Mouse (Mus musculus) CD8-positive naive resting alpha-beta T cell, adult 2 months (primary cell): ENCODE results near the gene Ccin.

Experiments used
- DNase-seq, 2 experiments: peaks; one replicate each; pipeline ENCODE4 v3.0.0; 2022; ENCODE audit warnings: low read depth in 2 of 2, low spot score in 2 of 2

Gene Ccin

DNA sequence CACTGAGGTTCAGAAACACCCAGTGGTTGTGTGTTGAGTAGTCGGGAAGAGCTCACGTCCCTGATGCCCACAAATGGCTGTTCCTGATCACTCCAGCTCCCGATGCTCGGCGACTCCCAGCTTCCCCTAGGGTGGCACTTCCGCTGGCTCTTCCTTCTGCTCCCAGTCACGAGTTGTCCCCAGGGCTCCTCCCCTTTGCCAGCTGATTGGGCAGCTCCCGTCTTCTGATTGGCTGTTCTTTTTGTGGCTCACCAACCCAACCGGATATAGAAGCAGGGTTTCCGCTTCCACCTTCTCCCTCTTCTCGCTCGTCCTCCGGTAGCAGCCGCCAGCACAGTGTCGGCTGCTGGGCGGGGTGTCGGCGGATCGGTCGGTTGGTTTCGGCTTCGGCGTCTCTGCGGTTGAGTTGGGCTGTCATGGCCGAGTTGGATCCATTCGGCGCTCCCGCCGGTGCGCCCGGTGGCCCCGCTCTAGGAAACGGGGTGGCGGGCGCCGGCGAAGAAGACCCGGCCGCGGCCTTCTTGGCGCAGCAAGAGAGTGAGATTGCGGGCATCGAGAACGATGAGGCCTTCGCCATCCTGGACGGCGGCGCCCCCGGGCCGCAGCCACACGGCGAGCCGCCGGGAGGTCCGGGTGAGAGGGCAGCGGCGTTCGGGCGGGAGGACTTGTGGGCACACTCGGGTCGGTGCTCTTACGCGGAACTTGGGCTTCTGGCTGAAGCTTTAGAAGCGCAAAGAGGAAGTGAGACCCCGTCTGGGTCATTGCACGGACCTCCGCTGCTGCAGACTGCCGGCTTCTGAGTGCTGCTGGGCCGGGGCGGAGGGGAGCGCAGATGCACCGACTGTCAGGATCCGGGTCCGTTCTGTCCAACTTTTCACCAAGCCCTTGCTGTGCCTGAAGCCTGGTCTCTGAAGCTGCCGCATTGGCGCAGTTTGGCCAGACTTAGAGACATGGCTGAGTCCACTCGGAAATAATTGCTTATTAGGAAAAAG lies 29.4 kb downstream of the Ccin start:
- DNase-seq = peak; percentile 80 to 84

DNA sequence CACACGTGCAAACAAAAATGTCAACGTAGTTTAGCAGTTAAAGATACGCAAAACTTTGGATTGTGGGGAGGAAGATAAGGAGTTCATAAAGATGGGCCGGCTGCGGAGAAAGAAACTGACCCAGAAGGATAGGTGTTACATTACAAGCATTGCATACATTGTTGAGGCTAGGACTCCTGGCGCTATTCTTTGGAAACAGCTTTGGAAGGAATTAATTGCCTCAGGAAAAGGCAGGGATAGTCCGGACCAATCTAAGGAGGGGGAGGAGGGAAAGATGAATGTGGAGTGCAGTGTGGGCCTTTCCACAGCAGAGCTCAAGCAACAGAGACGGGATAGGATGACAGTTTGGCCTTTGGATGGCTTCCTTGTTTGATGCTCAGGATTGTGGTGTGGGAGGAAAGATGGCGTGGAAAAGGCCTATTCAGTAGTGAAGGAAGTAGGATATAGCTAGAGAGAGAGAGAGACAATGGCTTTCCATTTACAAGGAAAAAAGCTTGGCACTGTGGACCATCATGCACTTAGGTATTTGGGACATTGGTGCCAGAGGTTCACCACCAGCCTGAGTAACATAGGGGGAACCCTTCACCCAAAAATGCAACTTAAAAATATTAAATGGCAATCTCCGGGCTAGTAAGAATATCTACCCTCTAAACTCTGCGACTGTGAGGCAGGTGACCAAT lies 30.2 kb downstream of the Ccin start:
- no peak for DNase-seq

DNA sequence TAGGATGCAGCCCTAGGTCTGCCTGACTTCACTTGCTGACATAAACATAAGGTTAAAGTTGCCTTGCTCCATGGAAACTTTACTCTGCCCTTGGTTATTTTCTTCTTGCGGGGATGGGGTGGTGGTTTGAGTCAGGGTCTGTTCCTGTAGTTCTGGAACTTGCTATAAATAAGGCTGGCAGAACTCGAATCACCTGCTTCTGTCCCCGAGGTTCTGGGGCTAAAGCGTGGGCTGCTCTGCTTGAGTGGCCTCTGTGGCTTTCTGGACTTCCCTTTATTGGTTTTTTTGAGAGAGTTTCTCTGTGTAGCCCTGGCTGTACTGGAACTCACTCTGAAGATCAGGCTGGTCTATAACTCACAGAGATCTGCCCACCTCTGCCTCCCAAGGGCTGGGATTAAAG lies 32.8 kb downstream of the Ccin start:
- no peak for DNase-seq

DNA sequence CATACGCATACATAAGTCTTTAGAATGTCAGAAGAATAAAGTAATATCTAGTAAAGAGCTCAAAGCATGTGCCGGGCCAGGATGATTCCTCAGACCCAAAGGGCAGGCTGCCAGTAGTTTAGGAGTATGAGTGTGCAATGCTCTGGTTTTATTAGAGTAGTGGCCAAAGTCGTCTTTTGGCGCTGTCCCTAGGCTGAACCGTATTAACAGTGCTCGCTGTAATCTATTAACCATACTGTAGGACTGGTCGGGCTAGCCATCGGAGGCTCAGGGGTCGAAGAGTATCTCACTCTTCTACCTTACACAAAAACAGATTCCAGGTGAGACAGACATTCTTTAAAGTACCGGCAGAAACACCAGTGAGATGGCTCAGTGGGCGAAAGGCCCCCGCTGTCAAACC lies 33.5 kb downstream of the Ccin start:
- no peak for DNase-seq

DNA sequence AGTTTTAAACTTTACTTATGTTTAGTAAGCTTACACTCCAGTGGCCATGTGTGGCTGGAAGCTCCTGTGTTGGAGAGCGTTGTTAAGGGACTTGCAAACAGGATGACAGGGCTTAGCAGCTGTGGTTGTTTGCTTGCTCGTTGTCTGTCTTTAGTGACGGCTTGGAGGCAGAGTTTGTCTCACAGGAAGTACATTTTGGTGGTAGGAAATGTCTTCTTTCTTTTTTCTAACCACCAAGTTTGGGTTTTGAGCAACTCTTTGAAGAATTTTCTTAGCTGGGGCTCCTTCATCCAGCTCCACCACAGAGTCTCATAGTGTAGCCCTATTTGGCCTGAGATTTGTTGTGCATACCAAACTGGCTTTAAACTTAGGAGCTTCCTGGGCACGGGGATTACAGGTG lies 39.0 kb downstream of the Ccin start:
- peak; percentile 68 to 69 for DNase-seq

DNA sequence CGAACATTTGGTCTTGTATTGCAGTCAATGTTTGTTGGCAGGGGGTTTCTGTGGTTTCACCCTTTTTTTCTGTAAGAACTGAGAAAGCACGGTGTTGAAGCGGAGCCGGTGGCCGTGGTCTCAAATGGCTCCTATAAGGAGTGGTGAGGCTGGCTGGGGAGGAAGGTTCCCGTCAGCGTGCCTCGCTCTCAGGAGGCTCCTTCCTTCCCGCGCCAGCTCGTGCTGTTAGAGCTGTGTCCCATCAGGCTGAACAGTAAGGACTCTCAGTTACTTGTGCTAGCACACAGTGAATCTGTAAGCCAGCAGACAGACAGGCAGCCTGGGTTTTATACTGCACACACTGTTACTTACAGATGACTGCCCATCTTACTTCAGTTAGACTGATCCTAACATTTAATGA lies 39.5 kb downstream of the Ccin start:
- no peak for DNase-seq

DNA sequence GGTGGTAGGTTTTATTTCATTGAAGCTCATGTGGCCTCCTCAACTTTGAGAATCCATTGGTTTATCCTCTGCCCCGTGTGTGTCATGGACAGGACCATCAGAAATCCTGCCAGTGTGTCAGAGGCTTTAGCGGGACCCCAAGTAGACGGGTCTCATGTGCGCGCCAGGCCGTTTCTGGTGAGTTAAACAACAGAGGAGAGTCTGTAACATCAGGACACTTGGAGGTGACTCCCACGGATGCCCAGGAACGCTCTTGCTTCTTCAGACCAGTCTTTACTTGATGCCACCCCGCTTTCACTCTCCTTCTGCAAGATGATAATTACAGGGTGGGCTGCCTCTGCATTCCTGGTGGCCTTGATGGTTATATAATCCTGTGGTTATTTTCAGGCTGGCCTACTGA lies 40.4 kb downstream of the Ccin start:
- no peak for DNase-seq

DNA sequence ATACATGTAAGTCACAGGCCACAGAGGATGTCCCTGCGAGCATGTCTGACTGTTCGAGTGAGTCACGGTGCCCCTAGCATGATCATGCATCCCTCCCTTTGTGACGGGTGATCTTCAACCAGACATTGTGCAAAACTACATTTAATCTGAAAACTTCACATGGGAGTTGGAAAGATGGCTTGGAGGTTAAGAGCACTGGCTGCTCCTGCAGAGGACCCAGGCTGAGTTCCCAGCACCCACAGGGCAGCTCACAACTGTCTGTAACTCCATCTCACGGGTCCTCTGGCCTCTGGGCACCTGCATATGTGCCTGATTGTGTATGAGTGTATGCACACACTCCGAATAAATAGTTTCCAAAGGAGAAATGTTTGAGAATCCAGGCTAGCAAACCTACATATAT lies 41.0 kb downstream of the Ccin start:
- no peak for DNase-seq

DNA sequence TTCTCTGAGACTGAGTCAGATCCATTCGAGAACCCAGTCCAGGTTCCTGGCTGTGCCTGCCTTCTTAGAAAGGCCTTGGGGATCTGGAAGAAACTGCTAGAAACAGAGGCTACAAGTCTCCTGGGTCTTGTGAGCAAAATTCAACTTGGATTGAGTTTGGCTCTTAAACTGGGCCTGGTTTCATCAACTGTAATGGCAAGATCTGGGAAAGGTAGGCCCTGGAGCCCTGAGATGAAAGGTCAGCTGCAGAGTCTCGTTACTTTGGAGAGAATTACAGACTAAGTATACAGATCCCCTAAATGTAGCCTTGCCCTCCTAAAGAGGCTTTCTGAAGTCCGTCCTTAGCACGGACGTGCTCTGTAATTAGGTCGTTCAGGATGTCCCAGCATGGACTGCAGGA lies 42.3 kb downstream of the Ccin start:
- no peak for DNase-seq

DNA sequence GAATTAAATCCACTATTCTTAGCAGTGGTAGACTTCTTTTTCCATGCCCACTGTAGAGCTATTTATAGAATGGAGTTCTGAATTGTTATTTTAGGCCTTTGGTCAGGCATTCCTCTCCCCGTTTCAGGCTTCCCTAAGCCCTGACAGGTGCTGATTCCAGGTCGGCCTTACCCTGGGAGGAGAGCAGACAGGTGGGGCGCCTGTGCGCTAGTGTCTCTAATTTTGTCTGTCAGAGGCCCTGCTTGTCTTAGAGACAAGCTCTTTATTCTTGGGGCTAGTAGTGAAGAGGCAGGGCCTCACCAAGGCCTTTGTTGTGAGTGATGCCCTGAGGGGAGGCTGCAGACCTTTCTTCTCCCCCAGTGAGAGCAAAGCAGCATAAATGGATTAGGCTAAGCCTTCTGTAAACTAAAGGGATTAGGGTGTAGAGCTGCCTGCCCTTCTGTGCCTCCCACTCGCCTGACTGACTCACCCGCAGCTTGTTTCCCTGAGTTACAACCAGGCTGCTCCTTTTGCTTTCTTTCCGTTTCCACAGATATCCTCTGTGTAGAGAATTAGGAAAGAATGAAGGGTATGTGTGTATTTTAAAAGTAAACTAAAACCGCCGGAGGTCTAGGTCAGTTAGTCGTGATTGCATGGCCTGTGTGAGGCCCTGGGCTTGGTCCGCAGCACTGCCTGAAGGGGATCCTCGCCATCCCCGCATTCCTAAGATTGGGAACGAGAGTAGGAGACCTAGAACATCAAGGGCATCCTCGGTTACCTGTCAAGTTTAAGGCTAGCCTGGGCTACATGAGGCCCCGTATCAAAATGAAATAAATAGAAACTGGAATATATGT lies 45.2 kb downstream of the Ccin start:
- DNase-seq = no peak

DNA sequence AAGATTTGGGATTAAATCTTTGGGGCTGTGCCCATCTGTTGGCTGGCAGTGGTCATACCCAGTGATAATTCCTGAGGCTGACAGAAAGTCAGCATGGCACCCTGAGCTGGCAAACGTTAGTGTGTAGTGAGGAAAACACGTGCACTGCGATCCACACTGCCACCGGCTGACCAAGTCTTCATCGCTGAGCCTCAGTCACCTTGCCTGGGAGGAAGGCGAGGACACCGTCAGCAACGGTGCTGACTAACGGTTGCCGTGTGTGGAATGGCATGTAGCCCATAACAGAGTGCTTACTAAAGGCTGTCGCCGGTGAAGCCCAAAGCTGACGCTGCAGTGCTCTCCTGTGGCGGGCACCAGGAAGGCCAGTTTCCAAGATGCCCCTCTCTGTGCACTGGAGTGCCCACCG lies 46.4 kb downstream of the Ccin start:
- no peak for DNase-seq

DNA sequence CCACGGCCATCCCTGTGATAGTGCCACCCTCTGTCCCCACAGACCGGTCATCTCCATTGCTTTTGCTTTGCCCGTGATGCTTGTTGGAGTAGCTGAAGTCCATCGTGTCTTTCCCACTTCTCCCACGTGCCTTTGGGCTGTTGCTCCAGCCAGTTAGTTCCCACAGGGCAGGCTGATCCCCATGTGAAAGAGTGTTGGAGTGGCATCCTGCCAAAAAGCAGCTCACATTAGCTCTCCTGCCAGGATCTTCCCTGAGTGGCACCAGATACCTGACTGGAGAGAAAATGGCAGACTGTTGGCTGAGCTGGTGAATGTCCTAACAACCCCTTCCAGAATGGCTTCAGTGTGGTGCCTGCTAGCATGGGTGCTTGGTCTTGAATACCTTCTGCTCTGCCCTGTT lies 48.2 kb downstream of the Ccin start:
- DNase-seq = no peak
